Mouse (Mus musculus) T-helper 17 cell (primary cell): ENCODE results near the gene Rras.

Experiments used
- in situ Hi-C, 2 experiments: fragments of 300-600 bp; cut with MboI, MseI; formaldehyde crosslinking; loops; 1 replicate in 1 of 2; 2 replicates in 1 of 2; pipeline ENCODE4 v1.15.1; 2025; ENCODE audit warnings: high pct_unique_total_duplicates in 2 of 2

Rras gene

GRCm38 (mm10) chr7:45017242-45018061, at the start of gene Rras:
Rras (plus strand) TSS chr7:45017961.
- in situ Hi-C loops, result loop anchor here (25.0 kb wide), 1 partner anchor 1820 kb away; the partner anchor contains the start of gene Ldha (in 2 of the 2)

DNA sequence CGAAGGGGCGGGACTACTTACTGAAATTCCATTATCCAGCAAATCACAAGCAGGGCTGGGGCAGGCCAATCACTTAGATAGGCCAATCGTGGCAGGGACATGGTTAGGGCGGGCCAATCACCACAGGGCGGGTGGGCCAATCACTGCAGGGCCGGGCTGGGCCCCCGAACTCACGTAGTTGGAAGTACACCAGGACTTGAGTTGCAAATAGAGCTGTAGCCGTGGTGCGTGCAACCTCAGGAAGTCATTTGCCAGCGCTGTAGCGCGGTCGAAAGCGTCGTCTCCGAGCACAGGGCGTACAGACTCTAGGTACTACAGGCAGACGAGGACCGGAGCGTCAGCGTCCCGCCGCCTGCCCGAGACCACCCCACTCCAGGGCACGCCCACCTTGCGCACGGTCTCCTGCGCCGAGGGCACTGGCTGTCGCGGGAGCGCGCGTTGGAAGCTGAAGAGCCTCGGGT, 47.5 kb upstream of the Rras start:
- in situ Hi-C loops, result no loop called here

GRCm38 (mm10) chr7:44971142-44971541, 46.6 kb upstream of the Rras start:
- in situ Hi-C loops, result no loop called here

GRCm38 (mm10) chr7:44973415-44974130, 44.2 kb upstream of the Rras start:
- in situ Hi-C loops, result no loop called here

DNA sequence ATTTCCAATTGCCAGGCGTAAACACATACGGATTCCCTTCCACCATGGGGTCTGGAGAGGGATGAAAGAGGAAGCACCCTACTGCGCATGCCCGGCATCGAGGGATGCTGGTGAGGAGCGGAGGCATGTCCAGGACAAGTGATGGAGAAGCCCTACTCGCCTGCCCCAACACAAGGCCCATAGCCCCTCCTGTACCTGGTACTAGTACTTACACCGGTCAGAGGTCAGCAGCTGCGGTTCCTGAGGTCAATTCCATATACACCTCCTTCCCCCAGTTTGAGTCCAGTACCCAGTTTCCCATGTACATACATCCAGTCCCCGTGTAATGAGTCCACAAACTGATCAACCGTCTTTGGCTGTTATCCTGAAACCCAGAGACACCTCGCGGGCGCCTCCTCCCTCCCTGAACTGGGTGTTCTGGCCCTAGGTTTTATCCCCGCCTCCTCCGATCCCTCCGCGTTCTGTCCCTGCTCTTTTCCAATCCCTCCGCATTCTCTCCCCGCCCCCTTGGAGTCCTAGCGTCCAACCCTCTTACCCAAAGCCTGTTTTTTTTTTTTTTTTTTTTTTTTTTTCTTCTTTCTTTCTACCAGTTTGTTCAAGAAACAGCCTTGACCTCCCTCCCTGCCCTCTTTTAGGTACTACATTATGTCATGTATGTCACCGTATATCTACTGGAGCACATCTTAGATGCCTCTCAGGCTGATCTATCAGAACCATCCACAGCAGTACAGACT, 43.2 kb upstream of the Rras start, which contains the start of gene Cpt1c:
Cpt1c (minus strand) TSS at position 469 of the 734 bp plus-strand sequence.
- in situ Hi-C loops, result no loop called here

GRCm38 (mm10) chr7:44975117-44975419, 42.7 kb upstream of the Rras start:
- in situ Hi-C loops, result no loop called here

DNA sequence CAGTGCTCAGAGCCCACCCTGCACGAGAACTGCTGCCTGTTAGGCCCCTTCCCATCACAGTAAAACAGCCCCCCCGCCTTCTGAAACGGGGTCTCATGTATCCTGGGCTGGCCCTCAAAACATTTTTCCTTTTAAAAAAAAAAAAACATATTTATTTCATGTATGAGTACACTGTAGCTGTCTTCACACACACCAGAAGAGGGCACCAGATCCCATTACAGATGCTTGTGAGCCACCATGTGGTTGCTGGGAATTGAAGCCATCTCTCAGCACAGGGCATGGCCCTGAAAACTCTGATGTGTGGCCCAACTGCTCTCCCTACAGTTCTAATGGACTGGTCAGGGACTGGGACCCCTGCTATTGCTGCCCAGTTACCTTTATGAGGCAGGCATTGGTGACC, 39.5 kb upstream of the Rras start:
- in situ Hi-C loops, result no loop called here

GRCm38 (mm10) chr7:44981539-44981938, 36.2 kb upstream of the Rras start:
- in situ Hi-C loops, result no loop called here

DNA sequence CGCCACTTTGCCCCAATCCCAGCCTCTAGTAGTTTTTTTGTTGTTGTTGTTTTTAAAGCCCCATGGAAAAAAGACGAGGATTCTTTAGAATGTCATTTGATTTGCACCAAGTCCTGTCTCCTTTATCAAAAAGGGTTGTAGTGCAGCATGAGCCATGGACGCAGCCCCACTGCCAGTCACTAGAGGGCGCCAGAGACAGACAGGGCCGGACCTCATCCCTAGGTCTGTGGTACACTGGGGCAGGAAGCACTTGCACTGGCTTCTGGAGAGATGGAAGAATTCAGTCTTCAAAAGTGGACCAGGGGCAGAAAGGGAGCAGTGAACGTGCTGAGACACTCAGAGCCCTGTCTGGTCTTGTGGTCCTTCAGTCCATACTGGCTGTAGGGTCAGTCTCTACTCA, 34.7 kb upstream of the Rras start:
- in situ Hi-C loops, result no loop called here

GRCm38 (mm10) chr7:44983944-44984832, 33.6 kb upstream of the Rras start:
- in situ Hi-C loops, result no loop called here

DNA sequence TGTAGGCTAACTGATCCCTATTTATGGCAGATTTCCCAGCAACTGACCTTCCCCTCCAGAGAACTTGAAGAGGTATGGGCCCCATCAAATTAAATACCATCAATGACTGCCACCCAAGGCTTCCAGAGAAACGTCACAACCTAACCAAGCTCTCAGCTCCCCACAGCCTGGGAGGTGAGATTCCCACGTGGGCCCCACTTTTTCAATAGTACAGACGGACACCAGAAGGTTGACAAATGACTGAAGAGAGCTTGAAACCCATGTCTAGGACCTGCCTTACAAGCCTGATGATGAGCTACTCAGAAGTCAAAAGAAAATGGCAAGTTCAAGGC, 33.0 kb upstream of the Rras start:
- in situ Hi-C loops, result no loop called here

DNA sequence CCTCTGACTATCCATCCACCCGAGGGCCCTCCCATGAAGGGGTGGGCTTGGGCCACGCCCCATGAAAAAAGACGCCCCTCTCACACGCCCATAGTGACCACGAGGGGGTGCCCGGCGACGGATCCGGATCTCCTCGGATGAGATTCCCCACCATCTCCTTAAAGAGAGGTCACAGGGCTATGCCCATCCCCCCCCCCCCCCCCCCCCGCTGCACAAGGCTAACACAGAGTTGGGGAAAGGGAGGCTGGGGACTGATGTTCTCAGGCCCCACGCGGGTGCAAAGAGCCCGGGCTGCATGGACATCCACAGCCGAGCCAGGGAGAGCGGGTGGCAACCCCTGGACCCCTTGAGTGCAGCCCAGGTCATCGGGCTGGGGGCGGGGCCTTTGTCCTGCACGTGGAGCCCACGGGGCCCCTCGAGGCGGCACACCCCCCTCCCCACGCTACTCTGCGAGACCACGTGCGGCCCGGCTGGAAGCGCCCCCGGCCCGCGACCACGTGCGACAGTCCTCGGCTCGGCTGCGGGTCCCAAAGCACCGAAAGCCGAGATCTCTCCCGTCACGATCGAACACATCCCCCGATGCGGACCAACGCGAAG, 32.1 kb upstream of the Rras start:
- in situ Hi-C loops, result no loop called here

GRCm38 (mm10) chr7:44986192-44986878, 31.4 kb upstream of the Rras start, which contains the start of gene Prmt1:
Prmt1 (minus strand) TSS chr7:44986568.
- in situ Hi-C loops, result no loop called here

DNA sequence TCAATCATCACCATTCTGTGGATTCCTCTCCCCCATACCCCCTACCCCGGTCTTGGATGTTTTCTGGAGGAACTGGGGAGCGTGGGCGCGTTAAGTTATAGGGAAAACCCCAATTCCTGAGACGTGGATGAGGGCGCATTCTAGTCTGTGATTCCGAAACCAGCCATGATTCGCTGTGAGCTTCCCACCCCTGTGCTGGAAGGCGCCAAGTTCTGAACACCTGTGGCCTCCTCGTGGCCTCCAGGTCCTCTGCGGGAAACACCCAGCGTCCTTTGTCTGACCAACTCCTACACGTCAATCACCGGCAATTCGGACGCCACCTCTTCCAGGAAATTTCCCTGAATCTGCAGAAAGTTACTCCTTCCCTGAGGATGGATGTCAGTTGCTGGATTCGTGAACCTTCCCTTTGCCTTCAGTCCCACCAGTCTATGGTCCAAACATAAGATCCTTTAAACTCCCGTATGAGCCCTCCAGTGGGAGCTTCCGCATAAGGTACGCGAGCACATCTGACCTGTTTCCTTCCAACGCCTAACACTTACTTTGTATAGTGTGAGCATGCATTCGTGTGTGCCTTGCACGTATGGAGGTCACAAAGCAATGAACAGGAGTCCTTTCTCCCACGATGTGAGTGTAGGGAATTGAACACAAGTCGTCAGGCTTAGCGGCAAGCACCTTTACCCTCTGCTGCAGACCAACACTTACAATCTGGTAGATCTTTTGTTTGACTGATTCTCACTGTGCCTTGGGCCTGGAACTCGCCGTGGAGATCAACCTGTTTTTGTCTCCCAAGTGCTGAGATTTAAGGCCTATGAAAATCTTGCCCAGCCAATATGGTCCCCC, 30.7 kb upstream of the Rras start:
- in situ Hi-C loops, result no loop called here

DNA sequence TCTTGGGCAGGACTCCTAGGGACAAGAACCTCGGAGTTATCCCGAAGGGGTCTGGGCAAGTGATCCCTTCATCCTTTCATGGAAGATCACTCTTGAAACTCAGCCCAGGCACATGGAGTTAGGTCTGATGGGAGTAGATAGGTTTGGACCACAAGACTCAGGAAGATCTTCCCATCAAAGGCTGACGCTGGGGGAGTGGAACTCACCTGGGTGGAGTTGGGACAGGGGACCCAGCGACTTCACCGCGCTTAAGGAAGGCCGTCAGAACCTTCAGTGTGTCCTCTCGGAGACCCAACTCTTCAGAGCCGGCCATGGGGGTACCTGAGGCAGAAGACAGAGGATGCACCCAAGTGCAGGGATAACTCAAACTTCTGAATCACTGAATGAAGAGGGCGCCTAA, 21.1 kb upstream of the Rras start:
- in situ Hi-C loops, result no loop called here

GRCm38 (mm10) chr7:44997231-44997939, 20.4 kb upstream of the Rras start, which contains the start of gene Irf3:
Irf3 (plus strand) TSS chr7:44997648.
- in situ Hi-C loops, result no loop called here

GRCm38 (mm10) chr7:44997940-44998428, 19.8 kb upstream of the Rras start:
- in situ Hi-C loops, result no loop called here

GRCm38 (mm10) chr7:44998501-44998955, 19.2 kb upstream of the Rras start, which contains the start of gene Bcl2l12:
Bcl2l12 (minus strand) TSS chr7:44998712.
- in situ Hi-C loops, result no loop called here
